Mouse (Mus musculus): ENCODE data around the gene Krt80. TPM values are rescaled to one million over a fixed set of nuclear protein-coding genes. Genes with fewer than 3 reads are reported as not detected.
A peak's percentile ranks its signal among the peaks of the same experiment; 100 is the strongest.

Gene Krt80
- polyA plus RNA-seq, 1 experiment from 2014 or later: 2.5 TPM

DNA sequence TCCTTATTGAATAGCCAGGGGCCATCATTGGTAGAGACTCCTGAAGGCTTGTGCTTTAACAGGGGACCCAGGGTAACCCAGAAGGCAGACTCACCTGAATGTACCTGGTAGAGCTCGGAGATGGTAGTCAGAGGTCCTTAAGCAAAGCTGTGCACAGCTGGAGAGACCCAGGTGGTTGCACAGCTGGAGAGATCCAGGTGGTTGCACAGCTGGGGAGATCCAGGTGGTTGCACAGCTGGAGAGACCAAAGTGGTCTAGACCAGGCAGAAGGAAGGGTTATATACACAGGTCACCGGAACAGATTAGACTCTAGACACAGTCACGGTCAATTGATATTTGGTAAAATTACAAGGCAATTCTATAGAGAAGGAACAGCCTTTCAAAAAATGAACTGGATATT, 27.0 kb upstream of the Krt80 start:
- no peak for ATAC-seq (ENCODE audit: low read depth)
- no peak overlapping the region for H3K4me3 ChIP-seq (ENCODE audit: low read length)
- H3K4me1 ChIP-seq (replicated peaks; ENCODE audit: control insufficient read depth, insufficient read depth, low read length): no peaks in the 10 kb centered on the region
- no peaks in the 10 kb centered on the region for H3K9me3 ChIP-seq (ENCODE audit: control insufficient read depth, low read length)
- no peak overlapping the region for H3K4me2 ChIP-seq (ENCODE audit: low read depth, low read length)
- no peaks in the 10 kb centered on the region for H3K27me3 ChIP-seq (ENCODE audit: control insufficient read depth, insufficient read depth, low read depth, low read length)
- no peak overlapping the region for H3K9ac ChIP-seq (ENCODE audit: low read length)
- H3K27ac ChIP-seq (ENCODE audit: low read length): no peak overlapping the region
- no peaks in the 10 kb centered on the region for H3K36me3 ChIP-seq (ENCODE audit: control insufficient read depth, insufficient read depth, low read length)
- 68% methylated on average over 3 of the region's 3 CpGs for WGBS

DNA sequence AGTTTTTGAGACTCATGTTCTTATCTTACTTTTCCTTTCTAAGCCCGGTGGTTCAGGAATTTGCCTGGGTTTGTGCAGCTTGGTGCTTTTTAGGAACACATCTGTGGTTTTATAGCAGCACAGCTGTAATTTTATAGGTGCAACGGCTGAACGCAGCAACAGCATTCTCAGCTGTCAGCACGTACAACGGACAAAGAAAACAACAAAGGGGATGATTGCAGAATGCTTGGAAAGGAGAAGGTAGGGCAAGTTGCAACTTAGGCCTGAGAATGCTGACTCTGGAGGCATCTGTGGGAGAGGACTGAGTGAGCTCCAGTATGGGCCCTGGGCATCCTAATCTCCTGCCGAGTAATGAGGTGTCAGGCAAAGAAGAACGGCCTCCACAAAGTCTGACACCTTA, 26.5 kb upstream of the Krt80 start:
- 38% methylated on average over 7 of the region's 7 CpGs for WGBS

DNA sequence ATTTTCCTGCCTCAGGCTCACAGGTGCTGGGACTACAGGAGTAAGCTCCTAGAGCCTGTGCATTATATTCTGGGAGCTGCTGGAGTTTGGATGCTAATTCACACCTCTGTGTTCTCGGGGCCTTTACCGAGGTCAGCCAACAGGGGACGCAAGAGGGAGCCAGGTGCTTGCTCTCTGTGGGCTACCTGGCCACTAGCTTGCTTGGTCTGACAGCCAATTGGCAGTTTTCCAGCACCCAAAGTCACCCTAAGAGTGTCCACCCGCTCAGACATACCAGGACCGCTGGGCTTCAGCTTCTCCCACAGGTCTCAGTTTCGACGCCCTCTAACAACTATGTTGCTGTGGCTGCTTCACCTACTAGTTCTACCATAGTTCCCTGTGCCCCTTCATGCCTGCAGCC, 24.9 kb upstream of the Krt80 start:
- Histone ChIP-seq H3K4me2 (ENCODE audit: low read depth, low read length) (no peak overlapping the region), H3K4me3 (ENCODE audit: low read length) (no peak overlapping the region), H3K9ac (ENCODE audit: low read length) (no peak overlapping the region), H3K27me3 (ENCODE audit: control insufficient read depth, insufficient read depth, low read depth, low read length) (no peaks in the 10 kb centered on the region), H3K9me3 (ENCODE audit: control insufficient read depth, low read length) (no peaks in the 10 kb centered on the region), H3K27ac (ENCODE audit: low read length) (no peak overlapping the region), H3K36me3 (ENCODE audit: control insufficient read depth, insufficient read depth, low read length) (no peaks in the 10 kb centered on the region; the same call in 1 of the 2 replicates), H3K4me1 (replicated peaks; ENCODE audit: control insufficient read depth, insufficient read depth, low read length) (no peaks in the 10 kb centered on the region)
- no peak for ATAC-seq (ENCODE audit: low read depth)
- 64% methylated on average over 7 of the region's 7 CpGs for WGBS

More for the DNA sequence above, 26.5 kb upstream of the Krt80 start:
- no peak for ATAC-seq (ENCODE audit: low read depth)
- H3K4me3 ChIP-seq (ENCODE audit: low read length): no peak overlapping the region
- no peak overlapping the region for H3K4me2 ChIP-seq (ENCODE audit: low read depth, low read length)
- no peaks in the 10 kb centered on the region for H3K4me1 ChIP-seq (replicated peaks; ENCODE audit: control insufficient read depth, insufficient read depth, low read length)
- no peak overlapping the region for H3K9ac ChIP-seq (ENCODE audit: low read length)
- H3K27ac ChIP-seq (ENCODE audit: low read length): no peak overlapping the region
- H3K9me3 ChIP-seq (ENCODE audit: control insufficient read depth, low read length): no peaks in the 10 kb centered on the region
- H3K36me3 ChIP-seq (ENCODE audit: control insufficient read depth, insufficient read depth, low read length): no peaks in the 10 kb centered on the region; the same call in 1 of the 2 replicates
- no peaks in the 10 kb centered on the region for H3K27me3 ChIP-seq (ENCODE audit: control insufficient read depth, insufficient read depth, low read depth, low read length)

DNA sequence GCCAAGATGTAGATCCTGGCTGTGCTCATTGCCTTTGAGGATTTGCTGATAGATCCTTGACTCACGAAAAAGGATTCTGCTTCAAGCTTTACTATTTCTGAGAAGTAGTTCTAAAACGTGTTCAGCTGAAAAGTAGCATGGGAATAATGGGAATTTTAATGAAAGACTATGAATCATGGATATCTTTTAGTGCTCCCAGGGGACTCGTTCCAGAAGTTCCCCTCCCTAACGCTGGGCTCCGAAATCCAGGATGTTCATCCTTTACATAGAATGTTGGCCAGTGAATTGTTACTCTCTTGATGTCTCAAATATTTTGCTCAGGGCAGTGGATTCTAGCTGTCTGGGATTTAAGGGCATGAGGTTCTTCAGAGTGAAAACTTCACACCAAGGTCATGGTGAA, 22.3 kb upstream of the Krt80 start:
- 78% methylated on average over 5 of the region's 5 CpGs for WGBS
- Histone ChIP-seq H3K27ac (ENCODE audit: low read length) (no peak overlapping the region), H3K4me1 (replicated peaks; ENCODE audit: control insufficient read depth, insufficient read depth, low read length) (peaks cover 4% of the 10 kb centered on the region; the same call in 1 of the 2 replicates), H3K4me3 (ENCODE audit: low read length) (no peak overlapping the region), H3K36me3 (ENCODE audit: control insufficient read depth, insufficient read depth, low read length) (no peaks in the 10 kb centered on the region; the same call in 1 of the 2 replicates), H3K4me2 (ENCODE audit: low read depth, low read length) (no peak overlapping the region), H3K9ac (ENCODE audit: low read length) (no peak overlapping the region), H3K9me3 (ENCODE audit: control insufficient read depth, low read length) (no peaks in the 10 kb centered on the region), H3K27me3 (ENCODE audit: control insufficient read depth, insufficient read depth, low read depth, low read length) (no peaks in the 10 kb centered on the region)
- no peak for ATAC-seq (ENCODE audit: low read depth)

DNA sequence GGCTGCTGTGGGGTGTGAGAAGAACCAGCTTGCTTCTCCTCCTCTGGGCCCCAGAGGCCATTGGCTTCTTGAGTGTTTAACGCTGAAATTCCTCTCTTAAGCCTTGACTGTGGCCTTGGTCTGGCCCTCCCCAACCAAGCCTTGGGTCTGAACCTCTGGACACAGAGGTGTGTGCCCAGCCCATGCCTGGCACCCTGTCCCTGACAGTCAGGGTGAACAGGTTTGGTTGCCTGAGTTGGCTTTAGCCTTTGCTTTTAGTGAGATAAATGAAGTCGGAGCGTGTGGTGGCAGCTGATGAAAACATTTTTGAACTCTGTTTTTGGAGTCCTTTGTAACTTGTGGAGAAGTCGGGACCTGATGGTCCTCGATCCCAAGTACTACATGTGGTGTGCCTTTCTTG, 20.2 kb upstream of the Krt80 start:
- H3K9me3 ChIP-seq (ENCODE audit: control insufficient read depth, low read length): no peaks in the 10 kb centered on the region
- 77% methylated on average over 5 of the region's 5 CpGs for WGBS
- no peak overlapping the region for H3K4me3 ChIP-seq (ENCODE audit: low read length)
- ATAC-seq (ENCODE audit: low read depth): no peak
- no peak overlapping the region for H3K9ac ChIP-seq (ENCODE audit: low read length)
- no peaks in the 10 kb centered on the region; the same call in 1 of the 2 replicates for H3K36me3 ChIP-seq (ENCODE audit: control insufficient read depth, insufficient read depth, low read length)
- no peaks in the 10 kb centered on the region for H3K27me3 ChIP-seq (ENCODE audit: control insufficient read depth, insufficient read depth, low read depth, low read length)
- no peak overlapping the region for H3K4me2 ChIP-seq (ENCODE audit: low read depth, low read length)
- H3K27ac ChIP-seq (ENCODE audit: low read length): no peak overlapping the region
- peaks cover 4% of the 10 kb centered on the region; the same call in 1 of the 2 replicates for H3K4me1 ChIP-seq (replicated peaks; ENCODE audit: control insufficient read depth, insufficient read depth, low read length)

DNA sequence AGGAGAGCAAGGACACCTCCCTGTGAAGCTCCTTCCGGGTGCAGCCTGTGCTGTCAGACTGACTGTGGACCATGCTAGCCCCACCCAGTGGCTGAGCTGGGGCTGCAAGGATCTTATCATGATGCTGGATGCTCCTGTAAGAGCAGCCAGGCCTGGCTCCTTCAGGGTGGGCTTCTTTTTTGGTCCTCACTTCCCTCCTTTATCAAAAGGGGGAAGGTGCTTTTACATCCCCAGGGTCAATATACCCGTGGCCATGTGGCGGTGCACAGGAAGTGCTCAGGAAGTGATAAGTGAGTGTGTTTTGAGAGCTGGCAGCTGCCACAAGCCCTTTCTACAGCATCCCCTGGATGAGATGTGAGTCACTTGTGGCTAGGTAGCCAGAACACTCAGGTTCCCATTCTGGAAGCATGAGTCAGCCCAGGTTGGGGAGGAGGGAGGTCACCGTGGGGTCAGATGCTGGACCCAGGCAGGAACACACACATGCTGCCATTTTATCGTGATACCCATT, 18.1 kb upstream of the Krt80 start:
- Histone ChIP-seq H3K36me3 (ENCODE audit: control insufficient read depth, insufficient read depth, low read length) (no peaks in the 10 kb centered on the region; the same call in 1 of the 2 replicates), H3K27me3 (ENCODE audit: control insufficient read depth, insufficient read depth, low read depth, low read length) (no peaks in the 10 kb centered on the region), H3K4me1 (replicated peaks; ENCODE audit: control insufficient read depth, insufficient read depth, low read length) (peaks cover 4% of the 10 kb centered on the region; the same call in 1 of the 2 replicates), H3K4me2 (ENCODE audit: low read depth, low read length) (no peak overlapping the region), H3K4me3 (ENCODE audit: low read length) (no peak overlapping the region), H3K9me3 (ENCODE audit: control insufficient read depth, low read length) (no peaks in the 10 kb centered on the region), H3K27ac (ENCODE audit: low read length) (no peak overlapping the region), H3K9ac (ENCODE audit: low read length) (no peak overlapping the region)
- ATAC-seq (ENCODE audit: low read depth): peak; percentile 49; the same call in 1 of the 2 replicates
- 15% methylated on average over 5 of the region's 5 CpGs for WGBS

DNA sequence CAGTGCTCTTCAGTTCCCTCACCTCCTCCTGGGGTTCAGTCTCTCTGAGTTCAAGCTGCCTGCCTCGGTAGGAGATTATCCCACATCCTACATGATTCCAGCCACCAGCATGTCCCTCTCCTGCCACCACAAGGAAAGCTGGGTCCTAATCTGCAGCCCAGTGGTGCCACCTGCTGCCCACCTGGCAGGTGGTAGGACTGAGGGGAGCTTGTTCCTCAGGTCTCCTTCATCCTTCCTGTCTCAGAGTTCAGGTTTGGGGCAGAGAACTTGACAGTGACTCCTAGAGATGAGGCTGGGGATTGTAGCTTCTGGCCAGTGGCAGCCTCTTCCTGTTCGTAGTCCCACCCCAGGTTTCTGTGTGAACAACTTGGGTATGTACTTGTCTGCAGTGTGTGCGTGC, 17.2 kb upstream of the Krt80 start:
- H3K4me2 ChIP-seq (ENCODE audit: low read depth, low read length): no peak overlapping the region
- no peaks in the 10 kb centered on the region for H3K27me3 ChIP-seq (ENCODE audit: control insufficient read depth, insufficient read depth, low read depth, low read length)
- no peaks in the 10 kb centered on the region; the same call in 1 of the 2 replicates for H3K36me3 ChIP-seq (ENCODE audit: control insufficient read depth, insufficient read depth, low read length)
- H3K9me3 ChIP-seq (ENCODE audit: control insufficient read depth, low read length): no peaks in the 10 kb centered on the region
- WGBS: 43% methylated on average over 3 of the region's 3 CpGs
- H3K4me3 ChIP-seq (ENCODE audit: low read length): no peak overlapping the region
- peaks cover 4% of the 10 kb centered on the region; the same call in 1 of the 2 replicates for H3K4me1 ChIP-seq (replicated peaks; ENCODE audit: control insufficient read depth, insufficient read depth, low read length)
- no peak overlapping the region for H3K9ac ChIP-seq (ENCODE audit: low read length)
- no peak for ATAC-seq (ENCODE audit: low read depth)
- H3K27ac ChIP-seq (ENCODE audit: low read length): no peak overlapping the region

DNA sequence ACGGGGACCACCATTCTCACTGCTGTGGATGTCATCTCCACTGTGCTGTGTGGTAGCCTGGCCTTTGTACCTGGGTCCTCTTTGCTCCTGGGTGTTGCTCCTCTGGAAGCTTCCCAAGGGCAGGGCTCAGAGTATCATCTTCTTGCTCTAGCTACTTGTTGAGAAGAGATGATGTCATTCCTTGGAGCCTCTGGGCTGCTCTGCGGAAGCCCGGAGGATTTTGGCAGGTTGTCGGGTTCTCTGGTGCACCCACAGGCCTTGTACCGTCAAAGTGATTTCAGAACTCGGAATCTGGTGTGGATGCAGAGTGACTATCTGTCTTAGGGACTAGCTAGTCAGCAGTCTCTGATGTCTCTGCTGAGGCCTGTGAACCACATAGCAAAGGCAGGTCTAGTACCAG, 15.1 kb upstream of the Krt80 start:
- no peak overlapping the region for H3K9ac ChIP-seq (ENCODE audit: low read length)
- no peak for ATAC-seq (ENCODE audit: low read depth)
- no peaks in the 10 kb centered on the region for H3K9me3 ChIP-seq (ENCODE audit: control insufficient read depth, low read length)
- no peak overlapping the region for H3K4me3 ChIP-seq (ENCODE audit: low read length)
- 66% methylated on average over 6 of the region's 6 CpGs for WGBS
- H3K36me3 ChIP-seq (ENCODE audit: control insufficient read depth, insufficient read depth, low read length): no peaks in the 10 kb centered on the region
- H3K27me3 ChIP-seq (ENCODE audit: control insufficient read depth, insufficient read depth, low read depth, low read length): no peaks in the 10 kb centered on the region
- H3K4me1 ChIP-seq (replicated peaks; ENCODE audit: control insufficient read depth, insufficient read depth, low read length): peaks cover 15% of the 10 kb centered on the region
- no peak overlapping the region for H3K4me2 ChIP-seq (ENCODE audit: low read depth, low read length)
- no peak overlapping the region for H3K27ac ChIP-seq (ENCODE audit: low read length)

DNA sequence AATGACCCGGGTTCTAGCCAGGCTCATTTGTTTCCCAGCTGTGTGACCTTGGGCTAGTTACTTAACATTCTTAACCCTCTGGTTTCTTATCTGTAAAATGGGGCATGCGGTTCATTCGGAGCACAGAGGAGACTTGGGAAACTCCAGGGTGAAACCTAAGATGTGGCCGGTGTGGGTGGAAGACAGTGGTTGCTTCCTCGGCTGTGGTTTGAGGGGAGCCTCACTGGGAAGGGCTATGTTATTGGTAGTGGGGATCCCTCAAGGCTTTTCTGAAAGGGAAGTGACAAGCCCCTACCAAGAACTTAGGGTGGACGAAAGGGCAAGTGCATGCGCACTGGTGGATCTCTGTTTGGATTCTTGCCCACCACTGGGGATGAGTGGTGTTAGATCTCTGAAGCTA, 14.6 kb upstream of the Krt80 start:
- Histone ChIP-seq H3K9me3 (ENCODE audit: control insufficient read depth, low read length) (no peaks in the 10 kb centered on the region), H3K4me2 (ENCODE audit: low read depth, low read length) (no peak overlapping the region), H3K4me3 (ENCODE audit: low read length) (no peak overlapping the region), H3K9ac (ENCODE audit: low read length) (no peak overlapping the region), H3K27me3 (ENCODE audit: control insufficient read depth, insufficient read depth, low read depth, low read length) (no peaks in the 10 kb centered on the region), H3K27ac (ENCODE audit: low read length) (no peak overlapping the region), H3K4me1 (replicated peaks; ENCODE audit: control insufficient read depth, insufficient read depth, low read length) (peaks cover 15% of the 10 kb centered on the region), H3K36me3 (ENCODE audit: control insufficient read depth, insufficient read depth, low read length) (no peaks in the 10 kb centered on the region)
- no peak for ATAC-seq (ENCODE audit: low read depth)
- WGBS: 67% methylated on average over 7 of the region's 7 CpGs

DNA sequence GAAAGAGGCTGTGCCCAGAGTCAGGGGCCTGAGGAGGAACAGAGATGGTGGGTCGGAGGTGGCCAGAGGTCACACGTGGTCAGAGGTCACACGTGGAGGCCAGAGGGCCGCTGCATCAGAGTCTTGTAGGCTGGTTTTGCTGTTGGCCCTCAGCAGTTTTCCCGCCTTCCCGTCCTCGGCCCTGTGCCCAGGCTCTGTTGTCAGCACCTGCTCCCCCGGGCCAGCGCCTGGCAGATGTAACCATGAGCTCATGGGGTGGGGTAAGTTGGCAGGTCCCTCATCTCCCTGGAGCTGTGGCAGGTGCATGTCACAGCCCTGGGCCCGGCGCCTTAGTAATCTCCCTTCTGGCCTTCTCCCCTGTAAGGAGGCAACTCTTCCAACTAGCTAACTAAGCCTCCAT, 12.8 kb upstream of the Krt80 start:
- WGBS: 77% methylated on average over 11 of the region's 11 CpGs
- Histone ChIP-seq H3K4me2 (ENCODE audit: low read depth, low read length) (no peak overlapping the region), H3K27ac (ENCODE audit: low read length) (no peak overlapping the region), H3K9me3 (ENCODE audit: control insufficient read depth, low read length) (no peaks in the 10 kb centered on the region), H3K36me3 (ENCODE audit: control insufficient read depth, insufficient read depth, low read length) (no peaks in the 10 kb centered on the region), H3K27me3 (ENCODE audit: control insufficient read depth, insufficient read depth, low read depth, low read length) (no peaks in the 10 kb centered on the region), H3K4me1 (replicated peaks; ENCODE audit: control insufficient read depth, insufficient read depth, low read length) (peaks cover 12% of the 10 kb centered on the region), H3K9ac (ENCODE audit: low read length) (no peak overlapping the region), H3K4me3 (ENCODE audit: low read length) (no peak overlapping the region)
- ATAC-seq (ENCODE audit: low read depth): no peak
